Mouse (Mus musculus) midbrain, embryonic 11.5 days (tissue): Measurements from ENCODE around the gene Cdhr3. TPM values are rescaled to one million over a fixed set of nuclear protein-coding genes. Genes with fewer than 3 reads are reported as not detected.
A peak's percentile ranks its signal among the peaks of the same experiment; 100 is the strongest.

Source experiments
- ATAC-seq: fragments of 200-750 bp; cut with Nextera tagmentation; 2 replicates; pipeline ENCODE4 v1.8.0; 2017; ENCODE audit warnings: moderate TSS enrichment, moderate library complexity; ENCODE audit not compliant: low FRiP score
- DNase-seq: peaks from one replicate; pipeline ENCODE4 v3.0.0; 2015; ENCODE audit warnings: low spot score; ENCODE audit errors: missing footprints
- H3K27ac ChIP-seq: fragments of 300-500 bp; sonication (generic); 2 replicates; pipeline ENCODE4 v1.5.1; 2014; ENCODE audit warnings: low read depth, low read length
- H3K27me3 ChIP-seq: fragments of 300-500 bp; sonication (generic); 2 replicates; pipeline ENCODE4 v1.6.1; 2014; ENCODE audit warnings: mild to moderate bottlenecking, low read length, moderate library complexity, mixed read lengths; ENCODE audit not compliant: control insufficient read depth, insufficient read depth
- H3K36me3 ChIP-seq: fragments of 300-500 bp; sonication (generic); 2 replicates; pipeline ENCODE4 v1.6.1; 2014; ENCODE audit warnings: mild to moderate bottlenecking, low read length, moderate library complexity, mixed read lengths; ENCODE audit not compliant: control insufficient read depth, insufficient read depth
- H3K4me1 ChIP-seq: fragments of 300-500 bp; sonication (generic); 2 replicates; pipeline ENCODE4 v1.6.1; 2014; ENCODE audit warnings: low read length; ENCODE audit not compliant: control insufficient read depth, insufficient read depth
- H3K4me2 ChIP-seq: fragments of 300-500 bp; sonication (generic); 2 replicates; pipeline ENCODE4 v1.6.1; 2014; ENCODE audit warnings: mild to moderate bottlenecking, moderate library complexity
- H3K4me3 ChIP-seq: fragments of 300-500 bp; sonication (generic); 2 replicates; pipeline ENCODE4 v1.5.1; 2014; ENCODE audit warnings: low read depth, low read length
- H3K9ac ChIP-seq: fragments of 300-500 bp; sonication (generic); 2 replicates; pipeline ENCODE4 v1.6.1; 2014; ENCODE audit warnings: low read length
- H3K9me3 ChIP-seq: fragments of 300-500 bp; sonication (generic); 2 replicates; pipeline ENCODE4 v1.6.1; 2016; ENCODE audit warnings: low read length; ENCODE audit not compliant: control insufficient read depth
- WGBS: fragments of 180-500 bp; shearing (Covaris S2); extraction: QIAGEN DNeasy Blood & Tissue Kit; methylation state at CpG from one replicate; pipeline ENCODE4 v1.1.7; 2014; 5-methylcytosine and 5-hydroxymethylcytosine counted together
- polyA plus RNA-seq: library from polyadenylated mRNA; unstranded; fragments of >200 nt; fragmentation: Nextera tagmentation; extraction: Ambion mirVana; gene quantifications from 2 replicates; pipeline ENCODE4 v1.2.1, GENCODE M21; 2014

Gene Cdhr3
- polyA plus RNA-seq, 1 experiment from 2014 or later = not detected

DNA sequence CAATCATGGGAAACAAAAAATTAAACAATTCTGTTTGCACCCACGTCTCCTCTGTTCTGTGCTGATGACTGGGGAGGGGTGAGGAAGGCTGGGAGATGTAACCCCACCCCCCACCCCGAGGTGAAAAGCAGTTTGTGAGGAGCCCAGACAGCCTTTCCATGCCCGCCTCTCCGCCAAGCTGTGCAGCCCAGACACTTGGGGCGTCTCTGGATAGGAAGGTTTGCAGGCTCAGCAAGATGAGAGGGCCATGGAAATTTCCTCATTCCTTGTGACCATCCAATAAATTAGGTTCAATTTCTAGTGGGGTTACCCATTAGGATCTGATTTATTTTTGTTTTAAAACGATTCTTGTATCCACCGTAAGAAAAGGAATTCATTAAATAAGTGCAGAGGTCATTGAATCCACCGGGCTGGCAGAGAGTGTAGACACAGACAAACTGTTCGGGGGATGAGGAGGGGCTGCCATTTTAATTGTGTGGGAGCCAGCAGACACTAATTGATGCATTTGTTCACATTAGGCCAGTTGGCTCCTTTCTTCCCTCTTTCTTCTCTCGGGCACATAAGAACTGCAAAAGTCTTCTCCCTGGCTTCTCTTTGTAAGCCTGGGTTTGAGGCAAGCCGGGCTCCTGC lies 57.5 kb downstream of the Cdhr3 start:
- WGBS = 38% methylated on average over 11 of the region's 11 CpGs
- H3K9ac ChIP-seq = peak overlapping the region; percentile 6; the same call in 1 of the 2 replicates

DNA sequence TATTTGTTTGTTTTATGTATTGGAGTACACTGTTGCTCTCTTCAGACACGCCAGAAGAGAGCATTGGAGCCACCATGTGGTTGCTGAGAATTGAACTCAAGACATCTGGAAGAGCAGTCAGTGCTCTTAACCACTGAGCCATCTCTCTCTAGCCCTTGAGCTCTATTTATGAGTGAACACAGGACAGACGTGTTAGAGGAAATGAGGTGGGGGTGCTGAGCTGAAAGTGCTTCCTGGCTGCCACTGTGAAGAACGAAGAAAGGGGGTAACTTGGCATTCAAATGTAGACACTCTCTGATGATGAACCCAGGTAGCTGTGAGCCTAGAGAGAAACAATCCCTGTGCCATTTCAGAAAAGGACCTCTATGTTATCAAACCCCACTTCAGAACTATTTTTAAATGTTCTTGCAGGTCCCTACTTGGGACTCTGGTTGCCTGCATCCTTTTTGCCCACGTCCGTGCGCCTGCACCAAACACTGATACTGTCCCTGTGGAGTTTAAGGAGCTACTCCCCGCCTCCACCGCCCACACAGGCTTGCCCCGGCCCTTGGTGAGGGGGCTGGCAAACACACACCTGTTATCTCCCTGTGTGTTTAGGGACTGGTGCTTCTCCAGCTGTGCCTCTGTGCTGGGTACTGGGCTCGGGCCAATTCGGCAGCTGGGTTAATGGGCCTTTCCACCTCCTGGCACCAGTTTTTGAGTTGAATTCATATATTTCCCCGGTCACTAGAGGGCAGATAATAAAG lies 58.2 kb downstream of the Cdhr3 start:
- peaks cover 18% of the 10 kb centered on the region for H3K4me1 ChIP-seq
- DNase-seq (peak; percentile 73), ATAC-seq (no peak)
- no peaks in the 10 kb centered on the region for H3K9me3 ChIP-seq
- H3K4me3 ChIP-seq = no peak overlapping the region
- no peak overlapping the region for H3K27ac ChIP-seq
- no peaks in the 10 kb centered on the region for H3K36me3 ChIP-seq
- H3K27me3 ChIP-seq = no peaks in the 10 kb centered on the region
- 67% methylated on average over 12 of the region's 12 CpGs for WGBS
- H3K9ac ChIP-seq = no peak overlapping the region
- no peak overlapping the region for H3K4me2 ChIP-seq

More for the DNA sequence above, 57.5 kb downstream of the Cdhr3 start:
- Histone ChIP-seq H3K27ac (no peak overlapping the region; the same call in 1 of the 2 replicates), H3K4me2 (peak overlapping the region; percentile 33), H3K27me3 (no peaks in the 10 kb centered on the region), H3K9me3 (no peaks in the 10 kb centered on the region), H3K4me3 (no peak overlapping the region), H3K36me3 (no peaks in the 10 kb centered on the region), H3K4me1 (peaks cover 18% of the 10 kb centered on the region)
- ATAC-seq (peak; percentile 67), DNase-seq (peak; percentile 90)

DNA sequence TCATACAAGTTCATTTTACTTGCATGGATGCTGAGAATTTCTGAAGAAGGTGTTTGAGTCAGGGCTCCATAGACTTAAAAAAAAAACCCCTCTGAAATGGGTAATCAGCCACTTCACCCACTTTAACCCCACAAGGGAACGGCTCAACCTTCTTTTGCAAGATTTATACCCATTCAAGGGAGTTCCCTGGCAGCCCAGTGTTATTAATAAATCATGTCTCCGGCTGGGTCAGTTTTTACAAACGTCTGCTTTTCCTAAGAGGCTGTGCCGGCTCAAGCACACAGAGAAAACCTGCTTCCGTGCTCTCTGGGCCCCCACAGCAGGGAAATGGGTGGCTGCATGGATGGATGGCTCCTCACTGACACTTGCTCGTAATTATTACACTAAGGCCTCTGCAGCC lies 59.5 kb downstream of the Cdhr3 start:
- H3K4me3 ChIP-seq = no peak overlapping the region
- H3K27me3 ChIP-seq = no peaks in the 10 kb centered on the region
- H3K9ac ChIP-seq = no peak overlapping the region
- H3K4me1 ChIP-seq = peaks cover 14% of the 10 kb centered on the region; the same call in 1 of the 2 replicates
- WGBS = 81% methylated on average over 6 of the region's 6 CpGs
- H3K9me3 ChIP-seq = no peaks in the 10 kb centered on the region
- no peaks in the 10 kb centered on the region for H3K36me3 ChIP-seq
- ATAC-seq = no peak
- no peak overlapping the region for H3K27ac ChIP-seq
- peak; percentile 54 for DNase-seq
- no peak overlapping the region for H3K4me2 ChIP-seq

DNA sequence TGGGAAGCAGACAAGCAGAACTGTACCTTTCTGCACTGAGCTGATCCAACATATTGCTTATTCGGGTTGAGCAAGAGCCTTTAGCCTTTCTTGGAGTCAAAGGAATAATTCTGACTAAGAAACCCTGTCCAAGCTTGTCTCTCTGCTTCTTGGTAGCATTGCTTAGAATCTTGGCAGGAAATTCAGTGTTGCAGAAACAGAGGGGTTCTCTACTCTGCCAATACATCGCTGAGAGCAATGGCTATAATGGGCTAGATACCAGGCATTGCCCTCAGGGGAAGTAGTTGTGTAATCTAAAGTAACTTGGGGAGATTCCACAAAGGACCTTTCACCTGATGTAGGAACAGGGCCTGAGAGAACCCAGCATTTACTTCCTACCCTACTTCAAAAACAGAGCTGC lies 62.1 kb downstream of the Cdhr3 start:
- H3K27ac ChIP-seq = no peak overlapping the region
- no peaks in the 10 kb centered on the region for H3K27me3 ChIP-seq
- DNase-seq (peak; percentile 54), ATAC-seq (no peak)
- WGBS = 93% methylated on average over 2 of the region's 2 CpGs
- H3K4me2 ChIP-seq = no peak overlapping the region
- H3K9me3 ChIP-seq = no peaks in the 10 kb centered on the region
- peaks cover 11% of the 10 kb centered on the region; the same call in 1 of the 2 replicates for H3K4me1 ChIP-seq
- H3K36me3 ChIP-seq = no peaks in the 10 kb centered on the region
- no peak overlapping the region for H3K9ac ChIP-seq
- H3K4me3 ChIP-seq = no peak overlapping the region

DNA sequence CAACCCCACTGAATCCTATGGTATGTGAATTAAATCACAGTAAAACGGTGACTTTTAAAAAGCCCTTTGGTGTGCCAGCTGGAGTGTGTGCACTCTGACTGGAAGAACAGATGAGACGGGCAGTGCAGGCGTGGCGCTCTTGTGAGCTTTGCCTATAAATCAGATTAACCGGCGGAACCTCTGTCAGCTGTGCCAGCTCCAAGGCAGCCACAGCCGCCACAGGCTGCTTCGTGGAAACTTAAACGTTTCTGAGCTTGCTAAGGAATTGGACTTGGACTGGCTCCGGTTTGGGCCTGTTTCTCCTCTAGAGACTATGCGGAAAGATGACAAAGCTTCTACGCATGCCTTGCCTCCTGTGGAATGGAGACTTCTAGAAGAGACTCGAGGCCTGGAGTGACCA lies 62.6 kb downstream of the Cdhr3 start:
- H3K4me1 ChIP-seq = peaks cover 7% of the 10 kb centered on the region; the same call in 1 of the 2 replicates
- no peaks in the 10 kb centered on the region for H3K27me3 ChIP-seq
- H3K4me2 ChIP-seq = no peak overlapping the region
- DNase-seq (peak; percentile 81), ATAC-seq (no peak)
- no peaks in the 10 kb centered on the region for H3K36me3 ChIP-seq
- H3K9ac ChIP-seq = no peak overlapping the region
- no peak overlapping the region for H3K27ac ChIP-seq
- H3K4me3 ChIP-seq = no peak overlapping the region
- WGBS = 80% methylated on average over 13 of the region's 13 CpGs
- H3K9me3 ChIP-seq = no peaks in the 10 kb centered on the region

DNA sequence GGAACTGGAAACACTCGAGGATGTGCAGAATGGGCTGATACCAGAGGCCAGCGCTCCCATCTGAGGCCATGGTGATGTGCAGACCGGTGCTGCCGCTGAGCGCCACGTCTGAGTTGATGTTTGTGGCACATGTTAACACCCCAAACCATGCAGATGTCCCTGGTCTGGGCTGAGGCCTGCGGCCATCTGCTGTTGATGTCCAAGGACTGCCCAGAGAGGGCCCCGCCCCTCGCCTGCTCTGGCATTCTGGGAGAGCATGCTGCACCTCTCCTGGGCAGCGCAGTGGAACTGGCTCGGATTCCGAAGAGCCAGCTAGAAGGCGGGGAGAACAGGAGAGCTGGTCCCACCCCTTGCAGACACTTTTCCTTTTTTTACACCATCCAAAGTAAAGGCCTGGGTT lies 64.0 kb downstream of the Cdhr3 start:
- no peak overlapping the region for H3K27ac ChIP-seq
- WGBS = 60% methylated on average over 13 of the region's 13 CpGs
- H3K4me3 ChIP-seq = no peak overlapping the region
- H3K27me3 ChIP-seq = no peaks in the 10 kb centered on the region
- no peak overlapping the region for H3K9ac ChIP-seq
- H3K4me1 ChIP-seq = peaks cover 2% of the 10 kb centered on the region; the same call in 1 of the 2 replicates
- ATAC-seq (0 out of 2 replicates have a peak, but pooled peaks have one; percentile 18), DNase-seq (no peak)
- no peak overlapping the region for H3K4me2 ChIP-seq
- H3K36me3 ChIP-seq = no peaks in the 10 kb centered on the region
- H3K9me3 ChIP-seq = no peaks in the 10 kb centered on the region

DNA sequence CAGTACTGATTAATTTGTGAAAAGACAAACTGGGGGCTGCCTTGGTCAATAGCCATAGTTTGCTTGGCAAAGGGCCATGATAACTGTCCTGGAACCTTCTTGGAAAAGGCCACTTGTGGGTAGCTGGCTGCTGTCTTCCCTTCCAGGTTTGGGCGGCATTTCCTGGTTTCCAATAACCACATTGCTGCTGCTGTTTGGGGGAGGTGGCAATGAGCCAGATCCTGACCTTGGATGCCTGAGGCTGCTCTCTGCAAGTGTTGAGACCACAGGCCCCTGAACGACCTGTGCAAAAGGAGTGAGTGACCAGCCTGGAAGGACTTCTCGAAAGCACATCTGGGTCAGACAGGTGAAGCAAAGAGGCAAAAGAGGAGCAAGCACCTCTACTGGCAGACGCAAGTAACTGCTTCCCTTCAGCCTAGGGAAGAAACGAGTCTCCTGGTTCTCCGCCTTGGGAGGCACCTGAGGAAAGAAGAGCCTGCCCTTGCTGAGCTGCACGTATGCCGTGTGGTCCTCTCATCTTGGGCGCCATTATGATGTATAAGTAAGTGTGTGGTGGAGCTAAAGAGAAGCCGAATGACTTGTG lies 64.5 kb downstream of the Cdhr3 start:
- 47% methylated on average over 10 of the region's 10 CpGs for WGBS
- no peak overlapping the region for H3K4me3 ChIP-seq
- ATAC-seq (peak; percentile 13; the same call in 1 of the 2 replicates), DNase-seq (peak; percentile 80)
- no peaks in the 10 kb centered on the region for H3K9me3 ChIP-seq
- no peak overlapping the region for H3K9ac ChIP-seq
- no peak overlapping the region for H3K27ac ChIP-seq
- no peak overlapping the region for H3K4me2 ChIP-seq
- no peaks in the 10 kb centered on the region for H3K36me3 ChIP-seq
- H3K4me1 ChIP-seq = peaks cover 2% of the 10 kb centered on the region; the same call in 1 of the 2 replicates
- no peaks in the 10 kb centered on the region for H3K27me3 ChIP-seq

DNA sequence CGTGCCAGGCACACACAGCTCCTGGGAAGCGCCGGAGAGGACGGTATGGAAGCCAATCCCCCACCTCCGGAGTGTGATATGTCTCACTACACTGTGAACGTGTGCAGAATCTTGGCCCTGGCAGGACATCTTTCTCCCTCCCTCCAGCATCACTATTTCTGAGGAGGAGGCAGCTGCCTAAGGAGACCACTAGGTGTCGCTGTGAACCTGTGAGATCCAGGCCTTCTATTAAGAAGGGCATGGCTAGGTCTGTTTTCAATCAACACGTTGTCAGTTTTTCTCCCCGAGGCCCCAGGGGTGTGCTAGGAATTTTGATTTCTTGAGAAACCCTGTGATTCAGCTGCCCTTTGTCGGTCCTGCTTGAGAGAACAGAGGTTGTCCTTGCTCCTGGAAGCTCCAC lies 65.6 kb downstream of the Cdhr3 start:
- H3K27ac ChIP-seq = no peak overlapping the region
- no peaks in the 10 kb centered on the region for H3K36me3 ChIP-seq
- no peak overlapping the region for H3K4me2 ChIP-seq
- ATAC-seq = peak; percentile 74
- H3K9ac ChIP-seq = no peak overlapping the region
- no peaks in the 10 kb centered on the region for H3K9me3 ChIP-seq
- 4% methylated on average over 10 of the region's 10 CpGs for WGBS
- DNase-seq = peak; percentile 95
- no peak overlapping the region for H3K4me3 ChIP-seq
- no peaks in the 10 kb centered on the region for H3K27me3 ChIP-seq
- peaks cover 2% of the 10 kb centered on the region; the same call in 1 of the 2 replicates for H3K4me1 ChIP-seq

DNA sequence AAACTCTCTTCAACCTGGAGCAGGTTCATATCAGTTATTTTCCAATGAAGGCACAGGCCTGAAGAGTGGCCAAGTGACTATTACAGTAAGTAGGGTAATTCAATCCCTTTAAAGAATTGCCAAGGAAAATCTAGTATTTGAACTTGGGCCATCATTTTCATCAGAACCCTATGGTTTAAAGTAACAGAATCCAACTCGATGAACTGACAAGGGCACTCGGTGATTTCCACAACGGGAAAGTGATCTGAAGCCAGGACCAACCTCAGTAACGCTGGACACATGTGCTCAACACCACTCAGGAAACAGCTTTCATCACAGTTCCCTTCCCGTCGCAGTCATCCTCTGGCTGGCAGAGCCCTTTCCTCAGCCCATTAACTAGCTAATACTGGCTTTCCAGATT lies 68.2 kb downstream of the Cdhr3 start:
- H3K9ac ChIP-seq = no peak overlapping the region
- no peak overlapping the region for H3K4me3 ChIP-seq
- H3K27ac ChIP-seq = no peak overlapping the region
- peaks cover 2% of the 10 kb centered on the region; the same call in 1 of the 2 replicates for H3K4me1 ChIP-seq
- H3K4me2 ChIP-seq = no peak overlapping the region
- H3K27me3 ChIP-seq = no peaks in the 10 kb centered on the region
- ATAC-seq (no peak), DNase-seq (no peak)
- H3K9me3 ChIP-seq = no peaks in the 10 kb centered on the region
- H3K36me3 ChIP-seq = no peaks in the 10 kb centered on the region
- WGBS = 89% methylated on average over 6 of the region's 6 CpGs
